Mouse (Mus musculus): Measurements from ENCODE around the gene Tmem115.
A peak's percentile ranks its signal among the peaks of the same experiment; 100 is the strongest.
"Not testable (repeated sequence)": the region's sequence is repeated elsewhere in the genome, so short reads cannot be mapped to it uniquely, and the experiment has no call there.

The Tmem115 gene

DNA sequence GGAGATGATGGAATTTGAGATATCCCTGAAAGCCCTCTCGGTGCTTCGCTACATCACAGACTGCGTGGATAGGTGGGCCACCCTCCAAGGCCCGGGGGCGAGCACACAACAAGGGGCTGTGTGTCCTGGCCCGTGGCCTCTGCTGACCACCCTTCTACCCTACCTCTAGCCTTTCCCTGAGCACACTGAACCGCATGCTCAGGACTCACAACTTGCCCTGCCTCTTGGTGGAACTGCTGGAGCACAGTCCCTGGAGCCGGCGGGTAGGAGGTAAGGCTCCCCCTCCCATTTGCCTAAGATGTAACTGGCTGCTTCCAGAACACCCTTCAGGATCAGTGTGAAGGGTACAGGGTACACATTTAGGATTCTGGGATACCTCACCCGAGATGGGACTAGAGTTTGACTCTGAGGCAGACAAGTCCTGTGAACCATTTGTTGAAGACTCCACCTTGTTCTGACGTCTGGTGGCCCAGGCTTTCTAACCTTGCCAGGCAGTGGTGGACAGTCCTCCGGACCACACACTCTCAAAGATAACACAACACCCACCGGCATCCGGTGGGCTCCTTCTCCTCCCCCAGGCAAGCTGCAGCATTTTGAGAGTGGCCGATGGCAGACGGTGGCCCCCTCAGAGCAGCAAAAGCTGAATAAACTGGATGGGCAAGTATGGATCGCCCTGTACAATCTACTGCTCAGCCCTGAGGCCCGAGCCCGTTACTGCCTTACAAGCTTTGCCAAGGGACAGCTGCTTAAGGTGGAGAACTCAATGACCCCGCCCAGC is 15.7 kb downstream of the Tmem115 start:
- DNase-seq (ENCODE audit: low read depth in 2 of 2, low spot score in 2 of 2): no peak

DNA sequence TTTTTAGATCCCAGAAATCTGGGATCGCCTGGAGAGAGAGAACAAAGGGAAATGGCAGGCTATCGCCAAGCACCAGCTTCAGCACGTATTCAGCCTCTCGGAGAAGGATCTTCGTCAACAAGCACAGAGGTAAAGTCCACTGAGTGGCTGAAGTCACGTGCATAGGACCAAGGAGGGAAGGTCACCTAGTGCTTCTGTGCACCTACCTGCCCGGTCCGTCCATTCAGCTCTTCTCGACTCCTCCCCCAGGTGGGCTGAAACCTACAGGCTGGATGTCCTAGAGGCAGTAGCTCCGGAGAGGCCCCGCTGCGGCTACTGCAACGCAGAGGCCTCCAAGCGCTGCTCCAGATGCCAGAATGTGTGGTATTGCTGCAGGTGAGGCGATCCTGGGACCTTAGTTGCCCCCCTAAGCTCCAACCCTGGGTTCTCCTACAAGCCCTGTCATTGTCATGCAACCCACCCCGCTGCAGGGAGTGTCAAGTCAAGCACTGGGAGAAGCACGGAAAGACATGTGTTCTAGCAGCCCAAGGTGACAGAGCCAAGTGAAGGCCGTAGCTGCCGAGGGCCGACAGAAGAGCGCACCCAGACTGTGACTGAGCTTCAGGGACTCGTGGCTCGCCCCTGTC is 16.9 kb downstream of the Tmem115 start:
- DNase-seq (ENCODE audit: low read depth in 2 of 2, low spot score in 2 of 2): no peak

- peak; percentile 76 to 82 for DNase-seq (ENCODE audit: low read depth in 2 of 2, low spot score in 2 of 2)
These were observed 17.6 kb downstream of the Tmem115 start, which contains the start of gene Rassf1 for GRCm38 (mm10) chr9:107551117-107551889. Rassf1 (plus strand) TSS chr9:107551555.

DNA sequence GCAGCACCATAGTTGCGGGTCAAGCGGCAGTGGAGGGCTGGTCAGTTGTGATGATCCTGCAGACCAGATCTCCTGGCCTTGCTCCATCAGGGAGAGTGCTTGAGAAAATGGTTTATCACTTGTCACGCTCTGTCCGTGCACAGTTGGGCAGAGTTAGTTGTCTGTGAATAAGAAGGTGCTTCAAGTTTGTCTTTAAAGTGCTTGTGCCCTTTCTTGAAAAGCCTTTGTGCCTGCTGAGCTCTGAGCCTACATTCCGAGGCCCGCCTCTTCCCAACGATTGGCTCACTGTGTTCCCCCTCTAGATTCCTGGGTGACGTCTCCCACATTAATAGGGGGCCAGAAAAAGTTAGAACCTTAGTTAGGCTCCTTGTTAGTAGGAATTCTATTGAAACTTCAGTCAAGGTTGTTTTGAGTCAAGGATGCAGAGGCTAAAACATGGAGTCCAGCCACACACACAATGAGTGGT is 18.2 kb downstream of the Tmem115 start:
- no peak for DNase-seq (ENCODE audit: low read depth in 2 of 2, low spot score in 2 of 2)

- no peak for DNase-seq (ENCODE audit: low read depth in 2 of 2, low spot score in 2 of 2)
These were observed 19.1 kb downstream of the Tmem115 start for GRCm38 (mm10) chr9:107552690-107553393.

- no peak for DNase-seq (ENCODE audit: low read depth in 2 of 2, low spot score in 2 of 2)
These were observed 20.0 kb downstream of the Tmem115 start for GRCm38 (mm10) chr9:107553541-107554318.

DNA sequence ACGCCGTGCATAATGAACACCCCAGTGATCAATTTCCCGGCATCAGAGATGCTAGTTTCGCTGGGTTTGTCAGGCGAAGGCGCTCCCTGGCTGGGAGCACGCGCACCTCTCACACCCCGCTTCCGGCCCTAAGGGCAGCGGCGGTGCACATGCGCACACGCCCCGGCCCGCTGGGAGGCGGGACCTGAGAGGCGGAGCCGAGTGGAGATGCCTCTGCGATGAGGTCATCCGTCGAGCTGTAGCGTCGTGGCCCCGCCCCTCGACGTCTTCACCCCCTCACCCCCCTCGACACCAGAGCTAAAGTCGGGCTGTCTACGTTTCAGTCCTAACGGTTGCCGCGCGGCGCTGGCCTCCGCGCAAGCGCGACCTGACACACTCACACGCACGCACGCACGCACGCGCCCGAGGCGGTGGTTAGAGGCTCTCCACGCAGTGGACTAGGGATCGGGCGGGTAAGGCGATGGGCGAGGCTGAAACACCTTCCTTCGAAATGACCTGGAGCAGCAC is 20.6 kb downstream of the Tmem115 start:
- peak; percentile 94 to 95 for DNase-seq (ENCODE audit: low read depth in 2 of 2, low spot score in 2 of 2)

- no peak for DNase-seq (ENCODE audit: low read depth in 2 of 2, low spot score in 2 of 2)
These were observed 21.3 kb downstream of the Tmem115 start for GRCm38 (mm10) chr9:107555031-107555457.

DNA sequence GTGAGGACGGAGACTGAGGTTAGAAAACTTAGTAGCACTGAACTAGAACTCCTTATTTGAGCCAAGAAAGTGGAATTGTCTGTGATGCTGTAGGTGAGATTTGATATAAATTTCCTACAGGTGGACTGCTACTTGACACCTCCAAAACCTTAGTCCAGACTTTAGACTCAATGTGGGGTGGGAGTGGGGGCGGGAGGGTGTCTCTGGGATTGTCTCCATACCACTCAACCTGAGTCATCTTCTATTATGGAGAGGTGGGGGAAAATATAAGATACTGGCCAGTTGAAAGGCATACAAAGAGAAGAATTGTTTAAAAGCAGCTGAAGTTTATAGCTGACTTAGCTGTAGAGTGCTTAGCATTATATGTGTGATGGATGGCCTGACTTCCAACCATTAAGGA is 22.0 kb downstream of the Tmem115 start:
- no peak for DNase-seq (ENCODE audit: low read depth in 2 of 2, low spot score in 2 of 2)

DNA sequence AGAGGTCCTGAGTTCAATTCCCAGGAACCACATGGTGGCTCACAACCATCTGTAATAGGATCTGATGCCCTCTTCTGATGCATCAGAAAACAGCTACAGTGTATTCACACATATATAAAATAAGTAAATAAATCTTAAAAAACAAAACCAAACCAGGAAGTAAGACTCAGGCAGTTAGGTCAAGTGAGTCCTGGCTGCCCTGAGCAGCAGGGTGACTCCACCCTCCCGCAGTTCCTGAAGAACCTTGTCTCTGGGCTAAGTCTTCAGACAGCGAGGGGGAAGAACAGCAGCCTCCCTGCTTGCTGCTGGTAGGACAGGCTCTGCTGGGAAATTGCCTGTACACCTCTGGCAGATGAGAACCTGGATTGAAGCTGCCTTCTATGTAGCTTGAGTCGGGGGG is 22.6 kb downstream of the Tmem115 start:
- no peak for DNase-seq (ENCODE audit: low read depth in 2 of 2, low spot score in 2 of 2)

GRCm38 (mm10) chr9:107563029-107563581 is 29.4 kb downstream of the Tmem115 start, which contains the start of gene Tusc2:
Tusc2 (plus strand) TSS chr9:107563255.
- DNase-seq (ENCODE audit: low read depth in 2 of 2, low spot score in 2 of 2): peak; percentile 80 to 84

DNA sequence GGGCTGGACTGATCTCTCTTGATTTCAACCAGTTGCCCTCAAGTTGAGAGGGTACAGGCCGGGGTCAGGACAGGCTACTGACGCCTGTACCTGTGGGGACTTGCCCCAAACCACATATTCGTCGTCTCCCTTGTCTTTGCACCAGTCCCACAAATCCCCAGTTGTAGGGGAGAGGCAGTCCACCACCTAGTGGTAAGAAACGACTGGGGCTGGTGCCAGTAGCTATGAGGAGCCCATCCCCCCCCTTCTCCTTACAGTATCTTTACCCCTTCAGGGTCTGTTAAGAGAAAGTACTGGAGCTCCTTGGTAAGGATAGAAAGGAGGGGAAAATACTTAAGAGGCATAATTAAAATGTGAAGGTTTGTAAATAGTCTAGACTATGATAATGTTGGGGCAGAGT is 31.8 kb downstream of the Tmem115 start:
- DNase-seq (ENCODE audit: low read depth in 2 of 2, low spot score in 2 of 2): not testable (repeated sequence)

DNA sequence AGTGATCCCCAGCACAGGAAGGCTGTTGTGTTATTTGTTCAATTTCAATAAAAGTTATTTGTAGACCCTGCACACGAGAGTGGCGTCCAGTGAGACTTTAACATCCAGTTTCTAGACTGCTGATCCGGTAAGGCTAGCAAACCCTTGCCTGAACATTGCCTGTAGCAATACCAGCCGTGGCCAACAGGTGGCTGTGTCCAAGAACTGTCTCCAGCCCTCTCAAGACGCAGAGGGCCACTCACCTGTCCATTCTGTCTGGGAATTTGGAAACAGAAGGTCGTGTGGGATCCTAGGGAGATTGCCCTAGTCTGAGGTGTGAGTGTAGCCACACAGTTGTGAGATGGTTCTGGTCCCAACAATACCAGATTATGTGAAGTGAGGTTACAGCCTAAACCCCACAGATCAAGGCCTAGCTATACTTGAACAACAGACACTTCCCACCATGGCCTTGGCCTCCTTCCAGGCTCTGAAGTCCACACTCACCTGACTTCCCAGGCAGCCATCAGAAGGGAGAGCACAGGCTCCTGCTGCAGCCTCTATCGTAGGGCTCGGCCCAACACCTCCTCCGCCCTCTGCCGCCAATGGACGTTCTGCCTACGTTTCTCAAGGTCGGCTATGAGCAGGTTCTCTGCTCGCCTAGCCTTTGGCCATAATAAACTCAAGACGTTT is 32.4 kb downstream of the Tmem115 start:
- peak; percentile 67 to 68 for DNase-seq (ENCODE audit: low read depth in 2 of 2, low spot score in 2 of 2)

GRCm38 (mm10) chr9:107566855-107567254 is 33.1 kb downstream of the Tmem115 start:
- DNase-seq (ENCODE audit: low read depth in 2 of 2, low spot score in 2 of 2): no peak

GRCm38 (mm10) chr9:107567702-107568319 is 34.1 kb downstream of the Tmem115 start, which contains the start of gene Hyal2:
Hyal2 (plus strand) TSS chr9:107567945.
- DNase-seq (ENCODE audit: low read depth in 2 of 2, low spot score in 2 of 2): no peak

GRCm38 (mm10) chr9:107568331-107569261 is 34.9 kb downstream of the Tmem115 start:
- DNase-seq (ENCODE audit: low read depth in 2 of 2, low spot score in 2 of 2): peak; percentile 62 to 76

DNA sequence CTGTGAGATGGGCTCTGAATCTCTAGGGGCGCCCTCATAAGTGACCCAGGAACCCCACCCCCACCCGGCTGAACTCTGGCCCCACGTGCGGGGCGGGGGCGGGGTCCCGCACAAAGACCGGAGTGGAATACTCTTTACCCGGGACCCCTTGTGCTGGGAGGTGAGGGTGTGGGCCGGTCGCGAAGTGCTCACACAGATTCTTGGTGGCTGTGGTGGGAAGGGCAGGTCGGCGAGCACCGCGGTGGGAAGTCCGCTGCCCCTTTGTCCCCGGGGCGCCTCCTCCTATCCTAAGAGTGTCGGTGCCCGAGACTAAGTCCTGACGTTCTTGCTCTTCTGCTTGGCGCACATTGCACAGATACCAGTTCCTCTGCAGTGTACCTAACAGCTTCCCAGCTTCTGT is 35.5 kb downstream of the Tmem115 start:
- no peak for DNase-seq (ENCODE audit: low read depth in 2 of 2, low spot score in 2 of 2)

All from CD8-positive naive resting alpha-beta T cell, adult 2 months (primary cell).